Comparison of ENCODE assay signal across 15 mouse cellular contexts in the genomic region with DNA sequence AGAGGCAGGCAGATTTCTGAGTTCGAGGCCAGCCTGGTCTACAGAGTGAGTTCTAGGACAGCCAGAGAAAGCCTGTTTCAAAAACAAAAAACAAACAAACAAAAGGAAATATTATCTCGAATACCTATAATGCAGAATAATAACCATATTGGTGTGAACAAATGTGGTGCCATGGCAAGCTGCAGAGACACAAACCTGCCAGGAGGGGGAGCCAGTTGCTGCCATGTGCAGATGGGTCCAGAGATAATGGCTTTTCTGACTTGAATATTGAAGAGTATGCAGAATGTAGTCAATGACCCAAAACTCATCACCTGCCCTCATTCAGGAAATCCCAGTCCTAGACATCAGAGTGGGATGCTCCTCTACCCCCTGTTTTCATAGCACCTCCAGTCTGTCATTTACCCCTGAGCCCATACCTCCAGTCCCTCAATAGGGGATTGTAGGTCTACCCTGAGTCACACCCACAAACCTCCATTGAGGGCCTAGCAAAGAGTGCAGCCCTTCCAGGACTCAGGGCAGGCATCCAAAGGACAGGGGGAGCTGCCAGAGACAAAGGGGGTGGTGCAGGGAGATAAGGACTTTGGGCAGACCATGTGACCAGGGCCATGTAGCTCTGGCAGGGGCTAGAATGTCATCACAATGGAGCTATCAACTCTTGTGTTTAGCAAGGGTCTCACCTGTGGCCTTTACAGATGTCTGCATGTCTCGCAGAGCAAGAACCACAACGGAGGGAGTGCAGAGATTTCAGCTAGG.
DNase-seq lines count a peak whose midpoint lies in the region; ATAC-seq and TF ChIP-seq lines count a peak whose summit lies in the region.
"Had no signal": no experiment of that assay in that cellular context is flagged by ENCODE, and none has a peak within 500 bp of the region (broad histone marks: within the 10 kb centered on the region; RNA-seq: fewer than 3 reads in every experiment).

No protein-coding gene starts in this region.

- no peaks in the 10 kb centered on the region for H3K36me3 ChIP-seq in heart, adult 2 months (ENCODE audit: control insufficient read depth, insufficient read depth, low read length)
- H3K36me3 ChIP-seq: heart, embryonic 12.5 days; lung, embryonic 15.5 days had no signal

- TF ChIP-seq EP300 in heart, adult 2 months (IDR thresholded peaks at IDR 0.05; ENCODE audit: insufficient read depth, low read depth, low read length), result no peak

- peak; percentile 93 for ATAC-seq in megakaryocyte-erythroid progenitor cell, adult 5-6 weeks (replicated peaks; ENCODE audit: low FRiP score, low TSS enrichment, poor library complexity, severe bottlenecking)
- no peak for ATAC-seq in activated CD4-positive, CD25-positive, alpha-beta regulatory T cell, adult 4 months
- ATAC-seq: CD4-positive, CD25-positive, alpha-beta regulatory T cell, adult 4 months had no signal

- intact Hi-C loops in heart, adult 2 months (cut with DNase I), result no loop called here

- 73% methylated on average over 4 of the region's 4 CpGs for WGBS in heart, adult 2 months
- 75% methylated on average over 4 of the region's 4 CpGs for whole genome bisulfite sequencing in lung, adult 2 months

- H3K27ac ChIP-seq in heart, adult 2 months, result no peak overlapping the region
- H3K27ac ChIP-seq: hindbrain, embryonic 14.5 days; lung, embryonic 15.5 days had no signal

- no peaks in the 10 kb centered on the region for H3K4me1 ChIP-seq in heart, adult 2 months (ENCODE audit: control insufficient read depth, insufficient read depth, low read length)
- H3K4me1 ChIP-seq in lung, adult 2 months (ENCODE audit: control insufficient read depth, insufficient read depth, low read length), result no peaks in the 10 kb centered on the region
- H3K4me1 ChIP-seq: heart, embryonic 12.5 days; lung, embryonic 15.5 days had no signal

- TF ChIP-seq CTCF in heart, adult 2 months (IDR thresholded peaks at IDR 0.05), result no peak
- peak; percentile 51 for TF ChIP-seq CTCF in lung, adult 2 months (IDR thresholded peaks at IDR 0.05; ENCODE audit: insufficient read depth, low read length)

- no peak overlapping the region for H3K9ac ChIP-seq in heart, adult 2 months (ENCODE audit: low read depth, low read length)
- H3K9ac ChIP-seq: heart, embryonic 12.5 days; hindbrain, embryonic 14.5 days; lung, embryonic 15.5 days had no signal

- DNase-seq in heart, adult 18-20 months, result peak; percentile 1 to 3
- DNase-seq in heart, adult 2 months, result no peak
- no peak for DNase-seq in lung, adult 2 months
- no peak for DNase-seq in lung, adult 18-20 months
- DNase-seq in ZHBTc4 (ENCODE audit: low read depth, low spot score), result peak; percentile 26
- no peak for DNase-seq in frontal cortex, adult 2 months (ENCODE audit: extremely low spot score in 1 of 2, low spot score in 1 of 2)
- DNase-seq: cerebellum, adult 9-10 months; kidney, postnatal 25 days; thymus, postnatal 14 days had no signal

- H3K4me3 ChIP-seq in heart, adult 2 months, result no peak overlapping the region
- H3K4me3 ChIP-seq in lung, adult 2 months (replicated peaks; ENCODE audit: extremely low read depth, low read depth, low read length), result no peak overlapping the region
- H3K4me3 ChIP-seq: heart, embryonic 12.5 days; lung, embryonic 15.5 days had no signal

- no peak for TF ChIP-seq POLR2A in heart, adult 2 months (IDR thresholded peaks at IDR 0.05; ENCODE audit: insufficient read depth, low read depth, low read length)
- TF ChIP-seq POLR2A in lung, adult 2 months (IDR thresholded peaks at IDR 0.05; ENCODE audit: borderline replicate concordance, extremely low read depth, low read depth, low read length), result no peak

- no peaks in the 10 kb centered on the region for H3K27me3 ChIP-seq in heart, adult 2 months (ENCODE audit: control insufficient read depth, insufficient read depth, low read length)
- H3K27me3 ChIP-seq: heart, embryonic 12.5 days; lung, embryonic 15.5 days had no signal

- no peaks in the 10 kb centered on the region for H3K79me2 ChIP-seq in heart, adult 2 months (replicated peaks; ENCODE audit: control insufficient read depth, insufficient read depth, low read length)

Comparison
In these comparisons a context has a peak if more than half of its experiments do, and no peak if none do; other contexts are left out.
1. DNase-seq: peak in heart, adult 18-20 months (2 of 2) and ZHBTc4 (single experiment); none in heart, adult 2 months (0 of 2), lung, adult 2 months (single experiment), lung, adult 18-20 months (0 of 2) and frontal cortex, adult 2 months (0 of 2).